Mouse (Mus musculus) neural tube, embryonic 14.5 days (tissue): ENCODE measurements at regions not wholly inside any gene's neighbourhood (a gene's known extent, or its start where the extent isn't known, plus 50 kb on each side); places are given as distances from the start of the nearest gene placed in this dataset.
"Not testable (repeated sequence)": the region's sequence is repeated elsewhere in the genome, so short reads cannot be mapped to it uniquely, and the experiment has no call there.

Experiments
- ATAC-seq: fragments of 200-750 bp; cut with Nextera tagmentation; 2 replicates; pipeline ENCODE4 v1.8.0; 2017; ENCODE audit warnings: low read depth, mild to moderate bottlenecking, moderate TSS enrichment, moderate library complexity
- H3K27ac ChIP-seq: fragments of 300-500 bp; sonication (generic); 2 replicates; pipeline ENCODE4 v1.5.1; 2014; ENCODE audit warnings: low read depth, mild to moderate bottlenecking, control low read depth, low read length, moderate library complexity, mixed read lengths
- H3K27me3 ChIP-seq: fragments of 300-500 bp; sonication (generic); 2 replicates; pipeline ENCODE4 v1.6.1; 2014; ENCODE audit warnings: low read length; ENCODE audit not compliant: control insufficient read depth, insufficient read depth
- H3K36me3 ChIP-seq: fragments of 300-500 bp; sonication (generic); 2 replicates; pipeline ENCODE4 v1.6.1; 2014; ENCODE audit warnings: low read length, mixed read lengths; ENCODE audit not compliant: control insufficient read depth, insufficient read depth
- H3K4me1 ChIP-seq: fragments of 300-500 bp; sonication (generic); 2 replicates; pipeline ENCODE4 v1.6.1; 2014; ENCODE audit warnings: low read length; ENCODE audit not compliant: control insufficient read depth, insufficient read depth
- H3K4me2 ChIP-seq: fragments of 300-500 bp; sonication (generic); 2 replicates; pipeline ENCODE4 v1.6.1; 2014; ENCODE audit warnings: mild to moderate bottlenecking, low read depth, low read length, control low read depth
- H3K4me3 ChIP-seq: fragments of 300-500 bp; sonication (generic); 2 replicates; pipeline ENCODE4 v1.5.1; 2014; ENCODE audit warnings: low read depth, low read length, control low read depth, mixed read lengths
- H3K9ac ChIP-seq: fragments of 300-500 bp; sonication (generic); replicated peaks from 2 replicates; pipeline ENCODE4 v1.6.1; 2014; ENCODE audit warnings: low read depth, mild to moderate bottlenecking, control low read depth, low read length, mixed read lengths
- H3K9me3 ChIP-seq: fragments of 300-500 bp; sonication (generic); 2 replicates; pipeline ENCODE4 v1.6.1; 2016; ENCODE audit warnings: low read length; ENCODE audit not compliant: control insufficient read depth
- WGBS: fragments of 180-500 bp; shearing (Covaris S2); extraction: QIAGEN DNeasy Blood & Tissue Kit; methylation state at CpG from one replicate; pipeline ENCODE4 v1.1.7; 2014; 5-methylcytosine and 5-hydroxymethylcytosine counted together

GRCm38 (mm10) chr12:48521996-48522395 lies 860.5 kb upstream of the Foxg1 start:
- no peak overlapping the region for H3K4me2 ChIP-seq
- no peaks in the 10 kb centered on the region for H3K27me3 ChIP-seq
- no peak overlapping the region for H3K9ac ChIP-seq
- ATAC-seq: no peak
- no peaks in the 10 kb centered on the region for H3K9me3 ChIP-seq
- H3K27ac ChIP-seq: no peak overlapping the region
- H3K4me1 ChIP-seq: no peaks in the 10 kb centered on the region
- WGBS: 34% methylated on average over 3 of the region's 3 CpGs
- H3K4me3 ChIP-seq: no peak overlapping the region
- no peaks in the 10 kb centered on the region for H3K36me3 ChIP-seq

- not testable (repeated sequence) for H3K9me3 ChIP-seq, H3K9ac ChIP-seq, H3K27me3 ChIP-seq, H3K36me3 ChIP-seq, H3K4me1 ChIP-seq, H3K27ac ChIP-seq, ATAC-seq, H3K4me2 ChIP-seq, H3K4me3 ChIP-seq
- WGBS: 75% methylated on average over 14 of the region's 20 CpGs
Measured at GRCm38 (mm10) chr12:48559690-48560089, 822.8 kb upstream of the Foxg1 start.

- H3K9ac ChIP-seq: no peak overlapping the region
- H3K4me3 ChIP-seq: no peak overlapping the region
- no peaks in the 10 kb centered on the region for H3K36me3 ChIP-seq
- WGBS: 90% methylated on average over 5 of the region's 5 CpGs
- no peak overlapping the region for H3K27ac ChIP-seq
- H3K4me1 ChIP-seq: no peaks in the 10 kb centered on the region
- no peaks in the 10 kb centered on the region for H3K9me3 ChIP-seq
- no peak for ATAC-seq
- H3K4me2 ChIP-seq: no peak overlapping the region
- no peaks in the 10 kb centered on the region for H3K27me3 ChIP-seq
Measured at GRCm38 (mm10) chr12:48604401-48605197, 777.9 kb upstream of the Foxg1 start.

- no peak for ATAC-seq
- H3K36me3 ChIP-seq: no peaks in the 10 kb centered on the region
- H3K4me1 ChIP-seq: no peaks in the 10 kb centered on the region
- H3K9me3 ChIP-seq: no peaks in the 10 kb centered on the region
- H3K9ac ChIP-seq: no peak overlapping the region
- no peak overlapping the region for H3K4me3 ChIP-seq
- no peak overlapping the region for H3K4me2 ChIP-seq
- H3K27ac ChIP-seq: no peak overlapping the region
- no peaks in the 10 kb centered on the region for H3K27me3 ChIP-seq
Measured at GRCm38 (mm10) chr12:48605423-48605822, 777.0 kb upstream of the Foxg1 start.

- WGBS: 65% methylated on average over 6 of the region's 6 CpGs
- no peaks in the 10 kb centered on the region for H3K27me3 ChIP-seq
- ATAC-seq: no peak
- H3K9ac ChIP-seq: no peak overlapping the region
- no peak overlapping the region for H3K27ac ChIP-seq
- H3K4me2 ChIP-seq: no peak overlapping the region
- H3K4me3 ChIP-seq: no peak overlapping the region
- H3K4me1 ChIP-seq: no peaks in the 10 kb centered on the region
- no peaks in the 10 kb centered on the region for H3K36me3 ChIP-seq
- no peaks in the 10 kb centered on the region for H3K9me3 ChIP-seq
Measured at GRCm38 (mm10) chr12:48609391-48609790, 773.1 kb upstream of the Foxg1 start.

- Histone ChIP-seq H3K4me3 (no peak overlapping the region), H3K4me1 (no peaks in the 10 kb centered on the region), H3K9me3 (no peaks in the 10 kb centered on the region), H3K4me2 (no peak overlapping the region), H3K9ac (no peak overlapping the region), H3K27me3 (no peaks in the 10 kb centered on the region), H3K27ac (no peak overlapping the region), H3K36me3 (no peaks in the 10 kb centered on the region)
- ATAC-seq: no peak
- 77% methylated on average over 5 of the region's 5 CpGs for WGBS
Measured at GRCm38 (mm10) chr12:48612066-48612465, 770.4 kb upstream of the Foxg1 start.

- H3K27me3 ChIP-seq: no peaks in the 10 kb centered on the region
- WGBS: 82% methylated on average over 2 of the region's 2 CpGs
- no peaks in the 10 kb centered on the region for H3K36me3 ChIP-seq
- no peaks in the 10 kb centered on the region for H3K9me3 ChIP-seq
- H3K9ac ChIP-seq: no peak overlapping the region
- H3K4me1 ChIP-seq: no peaks in the 10 kb centered on the region
- no peak overlapping the region for H3K4me2 ChIP-seq
- H3K4me3 ChIP-seq: no peak overlapping the region
- ATAC-seq: no peak
- H3K27ac ChIP-seq: no peak overlapping the region
Measured at GRCm38 (mm10) chr12:48616337-48616736, 766.1 kb upstream of the Foxg1 start.

- Histone ChIP-seq H3K27me3 (no peaks in the 10 kb centered on the region), H3K36me3 (no peaks in the 10 kb centered on the region), H3K9ac (no peak overlapping the region), H3K4me3 (no peak overlapping the region), H3K4me2 (no peak overlapping the region), H3K27ac (peak overlapping the region; percentile 58), H3K4me1 (peaks cover 5% of the 10 kb centered on the region; the same call in 1 of the 2 replicates), H3K9me3 (no peaks in the 10 kb centered on the region)
- 19% methylated on average over 4 of the region's 4 CpGs for WGBS
- ATAC-seq: peak; percentile 82
Measured at GRCm38 (mm10) chr12:48633559-48633958, 748.9 kb upstream of the Foxg1 start.

- no peak overlapping the region for H3K4me2 ChIP-seq
- H3K36me3 ChIP-seq: no peaks in the 10 kb centered on the region
- ATAC-seq: peak; percentile 46
- WGBS: 35% methylated on average over 6 of the region's 6 CpGs
- peak overlapping the region; percentile 58; the same call in 1 of the 2 replicates for H3K27ac ChIP-seq
- no peaks in the 10 kb centered on the region for H3K27me3 ChIP-seq
- H3K9me3 ChIP-seq: no peaks in the 10 kb centered on the region
- H3K4me1 ChIP-seq: peaks cover 5% of the 10 kb centered on the region; the same call in 1 of the 2 replicates
- no peak overlapping the region for H3K9ac ChIP-seq
- H3K4me3 ChIP-seq: no peak overlapping the region
Measured at GRCm38 (mm10) chr12:48634671-48635241, 747.7 kb upstream of the Foxg1 start.
